Mouse (Mus musculus) limb, embryonic 14.5 days (tissue): ENCODE results near the gene Eif5b. TPM values are rescaled to one million over a fixed set of nuclear protein-coding genes. Genes with fewer than 3 reads are reported as not detected.
"Not testable (repeated sequence)": the region's sequence is repeated elsewhere in the genome, so short reads cannot be mapped to it uniquely, and the experiment has no call there.

Experiments
- ATAC-seq: fragments of 200-750 bp; cut with Nextera tagmentation; 2 replicates; pipeline ENCODE4 v1.8.0; 2017; ENCODE audit warnings: low read depth, moderate number of reproducible peaks, moderate TSS enrichment; ENCODE audit not compliant: low FRiP score
- DNase-seq: peaks from one replicate; pipeline ENCODE4 v3.0.0-alpha.2; 2015; ENCODE audit warnings: low spot score
- H3K27ac ChIP-seq: fragments of 300-500 bp; sonication (generic); replicated peaks from 2 replicates; pipeline ENCODE4 v1.5.1; 2014; ENCODE audit warnings: low read depth, mild to moderate bottlenecking, low read length, moderate library complexity, mixed read lengths
- H3K27me3 ChIP-seq: fragments of 300-500 bp; sonication (generic); 2 replicates; pipeline ENCODE4 v1.6.1; 2014; ENCODE audit warnings: low read length, mixed read lengths; ENCODE audit not compliant: control insufficient read depth, insufficient read depth
- H3K36me3 ChIP-seq: fragments of 300-500 bp; sonication (generic); 2 replicates; pipeline ENCODE4 v1.6.1; 2014; ENCODE audit warnings: mild to moderate bottlenecking, low read length, moderate library complexity, mixed read lengths; ENCODE audit not compliant: control insufficient read depth, insufficient read depth
- H3K4me1 ChIP-seq: fragments of 300-500 bp; sonication (generic); 2 replicates; pipeline ENCODE4 v1.6.1; 2014; ENCODE audit warnings: antibody characterized with exemption, low read length, mixed read lengths; ENCODE audit not compliant: control insufficient read depth, insufficient read depth
- H3K4me2 ChIP-seq: fragments of 300-500 bp; sonication (generic); replicated peaks from 2 replicates; pipeline ENCODE4 v1.6.1; 2014; ENCODE audit warnings: low read depth, mild to moderate bottlenecking, low read length, moderate library complexity; ENCODE audit not compliant: severe bottlenecking
- H3K4me3 ChIP-seq: fragments of 300-500 bp; sonication (generic); replicated peaks from 2 replicates; pipeline ENCODE4 v1.5.1; 2014; ENCODE audit warnings: low read length
- H3K9ac ChIP-seq: fragments of 300-500 bp; sonication (generic); 2 replicates; pipeline ENCODE4 v1.6.1; 2014; ENCODE audit warnings: mild to moderate bottlenecking, low read depth, low read length, moderate library complexity; ENCODE audit not compliant: severe bottlenecking
- H3K9me3 ChIP-seq: fragments of 300-500 bp; sonication (generic); 2 replicates; pipeline ENCODE4 v1.6.1; 2016; ENCODE audit warnings: low read length; ENCODE audit not compliant: control insufficient read depth
- POLR2A ChIP-seq: fragments of 200-500 bp; IDR thresholded peaks from 2 replicates; pipeline ENCODE4 v1.8.0; 2012; ENCODE audit warnings: inconsistent platforms, mild to moderate bottlenecking, moderate library complexity, borderline replicate concordance; ENCODE audit not compliant: insufficient read depth, insufficient read length; ENCODE audit errors: extremely low read depth
- WGBS: fragments of 180-500 bp; shearing (Covaris S2); extraction: QIAGEN DNeasy Blood & Tissue Kit; methylation state at CpG from one replicate; pipeline ENCODE4 v1.1.7; 2014; 5-methylcytosine and 5-hydroxymethylcytosine counted together
- polyA plus RNA-seq, 2 experiments: library from polyadenylated mRNA; depleted of rRNA in 1 of 2; stranded (reverse) in 1 of 2; unstranded in 1 of 2; fragments of >200 nt; fragmentation: Nextera tagmentation in 1 of 2; extraction: Ambion mirVana in 1 of 2; gene quantifications; 2 replicates each; pipeline versions ENCODE4 v1.2.1 to v1.2.3; 2012 to 2014

Eif5b gene
- polyA plus RNA-seq, 2 experiments: 28.2 to 35.3 TPM

- WGBS: 78% methylated on average over 5 of the region's 5 CpGs
- TF ChIP-seq POLR2A: no peak
Observed at GRCm38 (mm10) chr1:38055176-38055575, 57.4 kb downstream of the Eif5b start.

GRCm38 (mm10) chr1:38058417-38058816, 60.6 kb downstream of the Eif5b start:
- no peak for ATAC-seq
- Histone ChIP-seq H3K9me3 (no peaks in the 10 kb centered on the region), H3K36me3 (peaks cover 74% of the 10 kb centered on the region), H3K4me2 (no peak overlapping the region), H3K4me1 (no peaks in the 10 kb centered on the region), H3K9ac (no peak overlapping the region), H3K27ac (no peak overlapping the region), H3K4me3 (no peak overlapping the region), H3K27me3 (no peaks in the 10 kb centered on the region)
- no peak for TF ChIP-seq POLR2A
- WGBS: 83% methylated on average over 6 of the region's 6 CpGs
- no peak for DNase-seq

More at GRCm38 (mm10) chr1:38055176-38055575, 57.4 kb downstream of the Eif5b start:
- H3K4me2 ChIP-seq: no peak overlapping the region
- no peak overlapping the region for H3K9ac ChIP-seq
- ATAC-seq: no peak
- H3K4me1 ChIP-seq: no peaks in the 10 kb centered on the region
- no peak overlapping the region for H3K4me3 ChIP-seq
- no peak overlapping the region for H3K27ac ChIP-seq
- peaks cover 89% of the 10 kb centered on the region for H3K36me3 ChIP-seq
- H3K27me3 ChIP-seq: no peaks in the 10 kb centered on the region
- DNase-seq: no peak
- no peaks in the 10 kb centered on the region for H3K9me3 ChIP-seq

GRCm38 (mm10) chr1:38062156-38062555, 64.3 kb downstream of the Eif5b start:
- H3K4me2 ChIP-seq, H3K9me3 ChIP-seq, ATAC-seq, H3K4me1 ChIP-seq, H3K27ac ChIP-seq, H3K9ac ChIP-seq, DNase-seq, H3K27me3 ChIP-seq, H3K4me3 ChIP-seq: not testable (repeated sequence)
- peaks cover 65% of the 10 kb centered on the region for H3K36me3 ChIP-seq
- 93% methylated on average over 2 of the region's 2 CpGs for WGBS

- no peak for ATAC-seq
Observed at GRCm38 (mm10) chr1:38067276-38067675, 69.5 kb downstream of the Eif5b start.

GRCm38 (mm10) chr1:38071326-38071725, 73.5 kb downstream of the Eif5b start:
- Histone ChIP-seq H3K4me1 (no peaks in the 10 kb centered on the region), H3K27ac (no peak overlapping the region), H3K9me3 (no peaks in the 10 kb centered on the region), H3K4me3 (no peak overlapping the region), H3K27me3 (no peaks in the 10 kb centered on the region), H3K4me2 (no peak overlapping the region), H3K9ac (no peak overlapping the region), H3K36me3 (peaks cover 62% of the 10 kb centered on the region)
- WGBS: 92% methylated on average over 8 of the region's 8 CpGs
- DNase-seq (no peak), ATAC-seq (no peak)
- TF ChIP-seq POLR2A: no peak

More at GRCm38 (mm10) chr1:38067276-38067675, 69.5 kb downstream of the Eif5b start:
- H3K9me3 ChIP-seq: no peaks in the 10 kb centered on the region
- H3K4me3 ChIP-seq: no peak overlapping the region
- peaks cover 61% of the 10 kb centered on the region for H3K36me3 ChIP-seq
- TF ChIP-seq POLR2A: no peak
- no peaks in the 10 kb centered on the region for H3K27me3 ChIP-seq
- H3K27ac ChIP-seq: no peak overlapping the region
- DNase-seq: no peak
- no peaks in the 10 kb centered on the region for H3K4me1 ChIP-seq
- 94% methylated on average over 10 of the region's 10 CpGs for WGBS
- no peak overlapping the region for H3K4me2 ChIP-seq
- no peak overlapping the region for H3K9ac ChIP-seq

- Histone ChIP-seq H3K36me3 (peaks cover 40% of the 10 kb centered on the region), H3K4me2 (no peak overlapping the region), H3K4me3 (no peak overlapping the region), H3K9ac (no peak overlapping the region), H3K27me3 (no peaks in the 10 kb centered on the region), H3K9me3 (no peaks in the 10 kb centered on the region), H3K27ac (no peak overlapping the region), H3K4me1 (no peaks in the 10 kb centered on the region)
- ATAC-seq: no peak
- no peak for TF ChIP-seq POLR2A
- WGBS: 76% methylated on average over 8 of the region's 8 CpGs
- no peak for DNase-seq
Observed at GRCm38 (mm10) chr1:38081316-38081715, 83.5 kb downstream of the Eif5b start.
